Mouse (Mus musculus) spleen, postnatal 4 days (tissue): ENCODE measurements around the gene Gm10197.

Experiments
- DNase-seq, 2 experiments: peaks; one replicate each; pipeline ENCODE4 v3.0.0; 2022; ENCODE audit warnings: low spot score in 2 of 2

The Gm10197 gene

GRCm38 (mm10) chr19:53359160-53360033 is 12.2 kb downstream of the Gm10197 start:
- DNase-seq, result no peak

- DNase-seq, result no peak
These were observed 16.5 kb downstream of the Gm10197 start for GRCm38 (mm10) chr19:53355065-53355464.

GRCm38 (mm10) chr19:53354271-53355000 is 17.1 kb downstream of the Gm10197 start:
- no peak for DNase-seq

GRCm38 (mm10) chr19:53353864-53354263 is 17.7 kb downstream of the Gm10197 start:
- no peak for DNase-seq

- no peak for DNase-seq
These were observed 25.8 kb downstream of the Gm10197 start for GRCm38 (mm10) chr19:53345766-53346165.

- no peak for DNase-seq
These were observed 27.5 kb downstream of the Gm10197 start for GRCm38 (mm10) chr19:53344062-53344461.

- no peak for DNase-seq
These were observed 28.2 kb downstream of the Gm10197 start for GRCm38 (mm10) chr19:53343174-53343881.

- no peak for DNase-seq
These were observed 31.1 kb downstream of the Gm10197 start for GRCm38 (mm10) chr19:53340423-53340822.

GRCm38 (mm10) chr19:53335241-53335640 is 36.3 kb downstream of the Gm10197 start:
- no peak for DNase-seq

GRCm38 (mm10) chr19:53333730-53334129 is 37.8 kb downstream of the Gm10197 start:
- no peak for DNase-seq

GRCm38 (mm10) chr19:53331882-53332500 is 39.6 kb downstream of the Gm10197 start:
- no peak for DNase-seq

- peak; percentile 67 to 82 for DNase-seq
These were observed 41.6 kb downstream of the Gm10197 start for GRCm38 (mm10) chr19:53329992-53330381.

- peak; percentile 92 to 97 for DNase-seq
These were observed 42.2 kb downstream of the Gm10197 start for GRCm38 (mm10) chr19:53329221-53329991.

- DNase-seq, result peak; percentile 51 to 73
These were observed 43.5 kb downstream of the Gm10197 start for GRCm38 (mm10) chr19:53328116-53328515.

GRCm38 (mm10) chr19:53325578-53326295 is 45.8 kb downstream of the Gm10197 start:
- DNase-seq, result peak; percentile 77 to 84

- DNase-seq, result no peak
These were observed 46.7 kb downstream of the Gm10197 start for GRCm38 (mm10) chr19:53324866-53325265.

GRCm38 (mm10) chr19:53322438-53323048 is 49.0 kb downstream of the Gm10197 start:
- DNase-seq, result no peak
